Mouse (Mus musculus): ENCODE data around the gene Zfp618. TPM values are rescaled to one million over a fixed set of nuclear protein-coding genes. Genes with fewer than 3 reads are reported as not detected.

Zfp618 gene
- polyA plus RNA-seq, 1 experiment: 1.9 TPM

- TF ChIP-seq CTCF (IDR thresholded peaks at IDR 0.05; ENCODE audit: extremely low read depth, insufficient read depth, low read length): no peak
- no peak for TF ChIP-seq POLR2A (IDR thresholded peaks at IDR 0.05; ENCODE audit: extremely low read depth, insufficient read depth, low read length)
- Histone ChIP-seq H3K4me1 (ENCODE audit: control insufficient read depth, insufficient read depth, low read length) (peaks cover 1% of the 10 kb centered on the region; the same call in 1 of the 2 replicates), H3K4me3 (ENCODE audit: insufficient read depth, low read length) (no peak overlapping the region), H3K27ac (ENCODE audit: insufficient read depth, low read length) (no peak overlapping the region)
Measured at GRCm38 (mm10) chr4:63068499-63069175, 103.3 kb downstream of the Zfp618 start.

GRCm38 (mm10) chr4:63071413-63072260 is 106.3 kb downstream of the Zfp618 start:
- TF ChIP-seq POLR2A (IDR thresholded peaks at IDR 0.05; ENCODE audit: extremely low read depth, insufficient read depth, low read length): no peak
- no peak for TF ChIP-seq CTCF (IDR thresholded peaks at IDR 0.05; ENCODE audit: extremely low read depth, insufficient read depth, low read length)
- Histone ChIP-seq H3K4me1 (ENCODE audit: control insufficient read depth, insufficient read depth, low read length) (peaks cover 1% of the 10 kb centered on the region; the same call in 1 of the 2 replicates), H3K4me3 (ENCODE audit: insufficient read depth, low read length) (no peak overlapping the region), H3K27ac (ENCODE audit: insufficient read depth, low read length) (no peak overlapping the region)

GRCm38 (mm10) chr4:63073139-63073538 is 107.8 kb downstream of the Zfp618 start:
- Histone ChIP-seq H3K4me3 (ENCODE audit: insufficient read depth, low read length) (no peak overlapping the region), H3K27ac (ENCODE audit: insufficient read depth, low read length) (no peak overlapping the region), H3K4me1 (ENCODE audit: control insufficient read depth, insufficient read depth, low read length) (peaks cover 1% of the 10 kb centered on the region; the same call in 1 of the 2 replicates)
- TF ChIP-seq CTCF (IDR thresholded peaks at IDR 0.05; ENCODE audit: extremely low read depth, insufficient read depth, low read length) (no peak), POLR2A (IDR thresholded peaks at IDR 0.05; ENCODE audit: extremely low read depth, insufficient read depth, low read length) (no peak)

- Histone ChIP-seq H3K27ac (ENCODE audit: insufficient read depth, low read length) (no peak overlapping the region), H3K4me3 (ENCODE audit: insufficient read depth, low read length) (no peak overlapping the region), H3K4me1 (ENCODE audit: control insufficient read depth, insufficient read depth, low read length) (no peaks in the 10 kb centered on the region)
- TF ChIP-seq POLR2A (IDR thresholded peaks at IDR 0.05; ENCODE audit: extremely low read depth, insufficient read depth, low read length) (no peak), CTCF (IDR thresholded peaks at IDR 0.05; ENCODE audit: extremely low read depth, insufficient read depth, low read length) (no peak)
Measured at GRCm38 (mm10) chr4:63079159-63079558, 113.8 kb downstream of the Zfp618 start.

GRCm38 (mm10) chr4:63084473-63084889 is 119.1 kb downstream of the Zfp618 start:
- TF ChIP-seq POLR2A (IDR thresholded peaks at IDR 0.05; ENCODE audit: extremely low read depth, insufficient read depth, low read length): no peak
- no peak for TF ChIP-seq CTCF (IDR thresholded peaks at IDR 0.05; ENCODE audit: extremely low read depth, insufficient read depth, low read length)
- no peak overlapping the region for H3K27ac ChIP-seq (ENCODE audit: insufficient read depth, low read length)
- no peak overlapping the region for H3K4me3 ChIP-seq (ENCODE audit: insufficient read depth, low read length)
- no peaks in the 10 kb centered on the region for H3K4me1 ChIP-seq (ENCODE audit: control insufficient read depth, insufficient read depth, low read length)

- no peak overlapping the region for H3K27ac ChIP-seq (ENCODE audit: insufficient read depth, low read length)
- TF ChIP-seq CTCF (IDR thresholded peaks at IDR 0.05; ENCODE audit: extremely low read depth, insufficient read depth, low read length) (no peak), POLR2A (IDR thresholded peaks at IDR 0.05; ENCODE audit: extremely low read depth, insufficient read depth, low read length) (no peak)
- no peak overlapping the region for H3K4me3 ChIP-seq (ENCODE audit: insufficient read depth, low read length)
- no peaks in the 10 kb centered on the region for H3K4me1 ChIP-seq (ENCODE audit: control insufficient read depth, insufficient read depth, low read length)
Measured at GRCm38 (mm10) chr4:63089484-63089883, 124.1 kb downstream of the Zfp618 start.

- no peak overlapping the region for H3K27ac ChIP-seq (ENCODE audit: insufficient read depth, low read length)
- H3K4me1 ChIP-seq (ENCODE audit: control insufficient read depth, insufficient read depth, low read length): no peaks in the 10 kb centered on the region
- TF ChIP-seq POLR2A (IDR thresholded peaks at IDR 0.05; ENCODE audit: extremely low read depth, insufficient read depth, low read length): no peak
- TF ChIP-seq CTCF (IDR thresholded peaks at IDR 0.05; ENCODE audit: extremely low read depth, insufficient read depth, low read length): no peak
- no peak overlapping the region for H3K4me3 ChIP-seq (ENCODE audit: insufficient read depth, low read length)
Measured at GRCm38 (mm10) chr4:63091151-63091550, 125.8 kb downstream of the Zfp618 start.

- Histone ChIP-seq H3K27ac (ENCODE audit: insufficient read depth, low read length) (no peak overlapping the region), H3K4me1 (ENCODE audit: control insufficient read depth, insufficient read depth, low read length) (no peaks in the 10 kb centered on the region), H3K4me3 (ENCODE audit: insufficient read depth, low read length) (no peak overlapping the region)
- TF ChIP-seq CTCF (IDR thresholded peaks at IDR 0.05; ENCODE audit: extremely low read depth, insufficient read depth, low read length): no peak
- TF ChIP-seq POLR2A (IDR thresholded peaks at IDR 0.05; ENCODE audit: extremely low read depth, insufficient read depth, low read length): no peak
Measured at GRCm38 (mm10) chr4:63097603-63098002, 132.2 kb downstream of the Zfp618 start.

- no peak for TF ChIP-seq POLR2A (IDR thresholded peaks at IDR 0.05; ENCODE audit: extremely low read depth, insufficient read depth, low read length)
- no peak for TF ChIP-seq CTCF (IDR thresholded peaks at IDR 0.05; ENCODE audit: extremely low read depth, insufficient read depth, low read length)
- Histone ChIP-seq H3K27ac (ENCODE audit: insufficient read depth, low read length) (no peak overlapping the region), H3K4me3 (ENCODE audit: insufficient read depth, low read length) (no peak overlapping the region), H3K4me1 (ENCODE audit: control insufficient read depth, insufficient read depth, low read length) (no peaks in the 10 kb centered on the region)
Measured at GRCm38 (mm10) chr4:63100478-63100877, 135.1 kb downstream of the Zfp618 start.

Data from cortical plate, adult 2 months (tissue).